Mouse (Mus musculus) MEL (cell line): ENCODE data around the gene Sox5. TPM values are rescaled to one million over a fixed set of nuclear protein-coding genes. Genes with fewer than 3 reads are reported as not detected.

Source experiments
- DNase-seq: peaks from one replicate; pipeline ENCODE4 v3.0.0; 2011; ENCODE audit warnings: low read depth, low spot score
- H3K27ac ChIP-seq: 2 replicates; pipeline ENCODE4 v1.5.1; 2012; ENCODE audit warnings: low read depth, mild to moderate bottlenecking, control low read depth, low read length, moderate library complexity; ENCODE audit not compliant: control insufficient read depth
- H3K27me3 ChIP-seq, 2 experiments: fragments of 150-350 bp in 1 of 2; sonication (generic) in 1 of 2; 2 replicates each; pipeline ENCODE4 v1.6.1; 2012; ENCODE audit warnings: low read length in 2 of 2, mild to moderate bottlenecking in 2 of 2, improper control_type of control experiment in 1 of 2, moderate library complexity in 1 of 2; ENCODE audit not compliant: insufficient read depth in 2 of 2, control insufficient read depth in 1 of 2
- H3K36me3 ChIP-seq, 2 experiments: 2 replicates each; pipeline ENCODE4 v1.6.1; 2012 to 2014; ENCODE audit warnings: low read length in 2 of 2, improper control_type of control experiment in 1 of 2, inconsistent platforms in 1 of 2, mild to moderate bottlenecking in 1 of 2; ENCODE audit not compliant: insufficient read depth in 2 of 2, control insufficient read depth in 1 of 2
- H3K4me1 ChIP-seq, 2 experiments: fragments of 150-350 bp in 1 of 2; sonication (generic) in 1 of 2; 2 replicates each; pipeline ENCODE4 v1.6.1; 2012; ENCODE audit warnings: low read length in 2 of 2, improper control_type of control experiment in 1 of 2, mild to moderate bottlenecking in 1 of 2; ENCODE audit not compliant: insufficient read depth in 2 of 2, control insufficient read depth in 1 of 2
- H3K4me3 ChIP-seq, 2 experiments: fragments of 150-350 bp in 1 of 2; sonication (generic) in 1 of 2; 2 replicates each; pipeline ENCODE4 v1.5.1; 2012; ENCODE audit warnings: low read depth in 2 of 2, low read length in 2 of 2, mild to moderate bottlenecking in 2 of 2, moderate library complexity in 2 of 2, control low read depth in 1 of 2, improper control_type of control experiment in 1 of 2; ENCODE audit not compliant: control insufficient read depth in 1 of 2, insufficient read depth in 1 of 2
- H3K79me2 ChIP-seq: 2 replicates; pipeline ENCODE4 v1.6.1; 2012; ENCODE audit warnings: mild to moderate bottlenecking, low read length, moderate library complexity; ENCODE audit not compliant: control insufficient read depth, poor library complexity, insufficient read depth
- H3K9ac ChIP-seq: 2 replicates; pipeline ENCODE4 v1.6.1; 2012; ENCODE audit warnings: low read depth, mild to moderate bottlenecking, control low read depth, low read length, moderate library complexity; ENCODE audit not compliant: control insufficient read depth, poor library complexity, severe bottlenecking
- H3K9me3 ChIP-seq: fragments of 150-350 bp; sonication (generic); replicated peaks from 2 replicates; pipeline ENCODE4 v1.6.1; 2012; ENCODE audit warnings: mild to moderate bottlenecking, low read length, improper control_type of control experiment, moderate library complexity; ENCODE audit not compliant: insufficient read depth
- CHD1 ChIP-seq: IDR thresholded peaks from 2 replicates; pipeline ENCODE4 v1.6.1; 2012; ENCODE audit warnings: low read depth, mild to moderate bottlenecking, inconsistent platforms, low read length, improper control_type of control experiment
- E2F4 ChIP-seq: IDR thresholded peaks from 2 replicates; pipeline ENCODE4 v1.6.1; 2011; ENCODE audit warnings: low read depth, low read length, improper control_type of control experiment, borderline replicate concordance
- ELF1 ChIP-seq: IDR thresholded peaks from 2 replicates; pipeline ENCODE4 v1.6.1; 2014; ENCODE audit warnings: low read depth, mild to moderate bottlenecking, inconsistent platforms, low read length, improper control_type of control experiment, moderate library complexity
- ETS1 ChIP-seq: IDR thresholded peaks from 2 replicates; pipeline ENCODE4 v1.6.1; 2012; ENCODE audit warnings: low read depth, mild to moderate bottlenecking, inconsistent platforms, low read length, improper control_type of control experiment, moderate library complexity
- GABPA ChIP-seq: IDR thresholded peaks from 2 replicates; pipeline ENCODE4 v1.6.1; 2012; ENCODE audit warnings: low read depth, mild to moderate bottlenecking, inconsistent platforms, low read length, improper control_type of control experiment, moderate library complexity
- GATA1 ChIP-seq: IDR thresholded peaks from 2 replicates; pipeline ENCODE4 v1.6.1; 2011; ENCODE audit warnings: low read depth, low read length, improper control_type of control experiment
- KAT2A ChIP-seq: conservative IDR thresholded peaks from 2 replicates; pipeline ENCODE4 v1.6.1; 2012; ENCODE audit warnings: low read depth, low read length, improper control_type of control experiment, inconsistent platforms
- MAZ ChIP-seq: IDR thresholded peaks from 2 replicates; pipeline ENCODE4 v1.6.1; 2012; ENCODE audit warnings: low read depth, mild to moderate bottlenecking, inconsistent platforms, low read length, improper control_type of control experiment
- MYB ChIP-seq: IDR thresholded peaks from 2 replicates; pipeline ENCODE4 v1.6.1; 2011; ENCODE audit warnings: mild to moderate bottlenecking, low read depth, low read length, improper control_type of control experiment
- NELFE ChIP-seq: IDR thresholded peaks from 2 replicates; pipeline ENCODE4 v1.6.1; 2011; ENCODE audit warnings: low read depth, low read length, improper control_type of control experiment
- NRF1 ChIP-seq: IDR thresholded peaks from 2 replicates; pipeline ENCODE4 v1.6.1; 2014; ENCODE audit warnings: low read depth, mild to moderate bottlenecking, inconsistent platforms, low read length, improper control_type of control experiment, moderate library complexity; ENCODE audit not compliant: poor library complexity, insufficient read depth, severe bottlenecking
- POLR2A ChIP-seq, 2 experiments: IDR thresholded peaks; 2 replicates each; pipeline ENCODE4 v1.6.1; 2011 to 2012; ENCODE audit warnings: low read length in 2 of 2, mild to moderate bottlenecking in 2 of 2, control low read depth in 1 of 2, improper control_type of control experiment in 1 of 2, low read depth in 1 of 2, moderate library complexity in 1 of 2; ENCODE audit not compliant: control insufficient read depth in 1 of 2, insufficient read depth in 1 of 2, poor library complexity in 1 of 2
- POLR2AphosphoS2 ChIP-seq: IDR thresholded peaks from 2 replicates; pipeline ENCODE4 v1.6.1; 2011; ENCODE audit warnings: low read length, improper control_type of control experiment
- POLR2AphosphoS5 ChIP-seq: IDR thresholded peaks from 2 replicates; pipeline ENCODE4 v1.6.1; 2012; ENCODE audit warnings: low read depth, borderline replicate concordance, mild to moderate bottlenecking, inconsistent platforms, low read length, moderate library complexity, mixed read lengths
- RCOR1 ChIP-seq: IDR thresholded peaks from 2 replicates; pipeline ENCODE4 v1.6.1; 2012; ENCODE audit warnings: low read depth, mild to moderate bottlenecking, inconsistent platforms, low read length, improper control_type of control experiment
- SMC3 ChIP-seq: IDR thresholded peaks from 2 replicates; pipeline ENCODE4 v1.6.1; 2011; ENCODE audit warnings: low read depth, low read length, improper control_type of control experiment
- TAL1 ChIP-seq: IDR thresholded peaks from 2 replicates; pipeline ENCODE4 v1.6.1; 2012; ENCODE audit warnings: mild to moderate bottlenecking, inconsistent platforms, low read length, moderate library complexity, mixed read lengths
- TBP ChIP-seq: IDR thresholded peaks from 2 replicates; pipeline ENCODE4 v1.8.0; 2011; ENCODE audit warnings: low read depth, low read length, improper control_type of control experiment
- TCF12 ChIP-seq: IDR thresholded peaks from 2 replicates; pipeline ENCODE4 v1.6.1; 2014; ENCODE audit warnings: low read depth, mild to moderate bottlenecking, inconsistent platforms, low read length, improper control_type of control experiment, moderate library complexity
- UBTF ChIP-seq: IDR thresholded peaks from 2 replicates; pipeline ENCODE4 v1.6.1; 2012; ENCODE audit warnings: low read depth, mild to moderate bottlenecking, inconsistent platforms, low read length, improper control_type of control experiment, moderate library complexity, borderline replicate concordance; ENCODE audit not compliant: insufficient read depth
- ZKSCAN1 ChIP-seq: IDR thresholded peaks from 2 replicates; pipeline ENCODE4 v1.6.1; 2012; ENCODE audit warnings: low read depth, mild to moderate bottlenecking, inconsistent platforms, low read length, improper control_type of control experiment, moderate library complexity
- ZMIZ1 ChIP-seq: IDR thresholded peaks from 2 replicates; pipeline ENCODE4 v1.6.1; 2012; ENCODE audit warnings: low read depth, mild to moderate bottlenecking, inconsistent platforms, low read length, improper control_type of control experiment, moderate library complexity
- polyA plus RNA-seq, 2 experiments: library from polyadenylated mRNA; stranded (reverse) in 1 of 2; unstranded in 1 of 2; fragments of >175 nt in 1 of 2; fragments of >200 nt in 1 of 2; gene quantifications; 2 replicates each; pipeline versions ENCODE4 v1.2.1 to v1.2.4; 2012; ENCODE audit warnings: low replicate concordance in 2 of 2, low read depth in 1 of 2; ENCODE audit not compliant: insufficient read length in 2 of 2, insufficient read depth in 1 of 2, missing spikeins in 1 of 2
- total RNA-seq: library from RNA; depleted of rRNA; stranded (reverse); fragments of 300-350 nt; gene quantifications from 2 replicates; pipeline ENCODE4 v1.2.3, GENCODE M21; 2012

Gene Sox5
- total and polyA plus RNA-seq, 3 experiments: 0.19 to 3.0 TPM; not detected in 1

DNA sequence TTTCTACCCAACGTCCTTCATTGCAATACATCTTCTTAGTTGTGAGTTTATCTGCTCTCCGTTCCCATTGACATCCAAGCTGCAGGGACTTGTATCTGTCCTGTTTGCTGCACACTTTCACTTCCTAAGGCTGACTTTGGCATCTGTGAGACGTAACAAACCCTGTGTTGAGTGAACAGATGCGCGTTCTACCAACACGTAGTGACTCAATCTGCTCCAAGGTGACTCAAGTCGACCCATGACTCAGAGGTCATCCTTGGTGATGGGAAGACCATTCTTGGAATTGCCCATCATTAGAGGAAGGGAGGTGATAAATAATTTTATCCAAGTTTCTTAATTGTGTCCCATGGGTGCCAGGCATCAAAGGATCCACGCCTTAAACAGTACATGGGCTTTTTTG, 719.3 kb downstream of the Sox5 start:
- TF ChIP-seq E2F4: no peak
- no peak for TF ChIP-seq ETS1
- TF ChIP-seq KAT2A: no peak
- TF ChIP-seq POLR2AphosphoS5: no peak
- no peak for TF ChIP-seq NELFE
- TF ChIP-seq MYB: no peak
- no peak for TF ChIP-seq TAL1
- TF ChIP-seq ZMIZ1: no peak
- TF ChIP-seq TBP: no peak

GRCm38 (mm10) chr6:144061814-144062213, 720.0 kb downstream of the Sox5 start:
- Histone ChIP-seq H3K79me2 (no peaks in the 10 kb centered on the region), H3K27ac (no peak overlapping the region), H3K27me3 (no peaks in the 10 kb centered on the region), H3K4me1 (no peaks in the 10 kb centered on the region), H3K36me3 (no peaks in the 10 kb centered on the region), H3K9me3 (no peaks in the 10 kb centered on the region), H3K4me3 (no peak overlapping the region), H3K9ac (no peak overlapping the region)
- DNase-seq: no peak
- no peak for TF ChIP-seq SMC3
- TF ChIP-seq MAZ: no peak
- TF ChIP-seq POLR2A (IDR thresholded peaks at IDR 0.05; ENCODE audit: control insufficient read depth in 1 of 2, insufficient read depth in 1 of 2, low read depth in 1 of 2, low read length in 2 of 2, poor library complexity in 1 of 2): no peak
- TF ChIP-seq NELFE: no peak

More for the DNA sequence above, 719.3 kb downstream of the Sox5 start:
- H3K4me1 ChIP-seq: no peaks in the 10 kb centered on the region
- no peak overlapping the region for H3K27ac ChIP-seq
- no peaks in the 10 kb centered on the region for H3K9me3 ChIP-seq
- no peaks in the 10 kb centered on the region for H3K27me3 ChIP-seq
- no peak overlapping the region for H3K9ac ChIP-seq
- H3K36me3 ChIP-seq: no peaks in the 10 kb centered on the region
- H3K79me2 ChIP-seq: no peaks in the 10 kb centered on the region
- no peak overlapping the region for H3K4me3 ChIP-seq
- no peak for DNase-seq

DNA sequence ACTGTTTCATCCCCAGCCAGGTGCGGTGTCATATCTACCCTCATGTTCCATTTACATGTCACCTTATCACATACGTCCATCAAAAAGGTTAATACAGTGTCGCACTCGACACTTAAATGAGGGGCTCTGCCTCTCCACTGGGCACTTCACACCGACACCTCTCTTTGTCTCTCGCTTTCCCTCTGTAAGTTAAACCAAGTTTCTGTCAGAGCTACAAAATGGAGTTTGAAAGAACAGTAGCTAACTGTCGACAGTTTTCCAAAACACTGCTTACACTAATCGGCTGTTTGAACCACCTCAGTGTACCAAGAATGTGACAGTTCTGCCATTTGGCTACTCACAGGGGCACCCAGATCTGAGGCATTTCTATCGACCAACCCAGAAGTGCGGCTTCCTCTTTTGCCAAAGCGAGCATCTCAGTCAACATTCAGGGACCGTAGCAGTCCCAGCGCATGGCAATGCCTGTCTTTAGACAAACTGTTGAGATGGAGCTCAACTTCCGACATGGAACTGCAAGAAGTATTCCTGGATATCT, 724.6 kb downstream of the Sox5 start:
- Histone ChIP-seq H3K79me2 (no peaks in the 10 kb centered on the region), H3K36me3 (no peaks in the 10 kb centered on the region), H3K4me1 (no peaks in the 10 kb centered on the region), H3K27ac (no peak overlapping the region), H3K9me3 (no peaks in the 10 kb centered on the region), H3K27me3 (no peaks in the 10 kb centered on the region), H3K9ac (no peak overlapping the region), H3K4me3 (no peak overlapping the region)
- no peak for TF ChIP-seq ETS1
- TF ChIP-seq POLR2AphosphoS2: no peak
- TF ChIP-seq RCOR1: no peak
- no peak for TF ChIP-seq GABPA
- TF ChIP-seq TAL1: no peak
- TF ChIP-seq UBTF: no peak
- TF ChIP-seq ZKSCAN1: no peak
- no peak for TF ChIP-seq GATA1
- no peak for TF ChIP-seq TCF12
- no peak for TF ChIP-seq CHD1
- TF ChIP-seq NRF1: no peak
- TF ChIP-seq ELF1: no peak
- no peak for TF ChIP-seq MAZ
- no peak for DNase-seq
